Mouse (Mus musculus): Measurements from ENCODE around the gene Agap1.

DNA sequence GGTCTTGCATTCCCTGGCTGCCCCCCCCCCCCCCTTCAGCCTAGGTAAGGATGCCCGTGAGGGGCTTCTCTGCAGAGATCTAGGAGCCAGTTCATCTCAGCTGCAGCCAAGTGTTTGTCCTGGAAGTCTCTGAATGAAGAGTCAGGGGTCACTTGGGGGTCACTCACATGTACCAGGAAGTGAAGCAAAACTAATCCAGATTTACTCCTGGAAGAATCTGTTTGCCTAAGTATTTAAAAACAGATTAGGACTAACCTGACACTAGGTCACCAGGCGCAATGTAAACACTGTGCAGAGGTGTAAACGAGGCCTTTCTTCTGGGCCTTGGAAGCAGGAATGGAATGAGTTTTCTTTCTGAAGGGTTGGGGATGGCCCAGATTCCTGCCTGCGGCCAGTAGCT is 431.1 kb downstream of the Agap1 start:
- no peak for TF ChIP-seq CTCF (IDR thresholded peaks at IDR 0.05; ENCODE audit: control insufficient read depth, insufficient read depth, low read length)
- TF ChIP-seq POLR2A (IDR thresholded peaks at IDR 0.05; ENCODE audit: borderline replicate concordance, control insufficient read depth, low read depth, low read length) = no peak

Measured in bone marrow, adult 2 months (tissue).